Mouse (Mus musculus) ES-Bruce4 (cell line): ENCODE results near the gene Cisd3.

Experiments
- CTCF ChIP-seq: IDR thresholded peaks from one replicate; pipeline ENCODE4 v1.8.1; 2011; ENCODE audit warnings: low read depth, low read length
- EP300 ChIP-seq: IDR thresholded peaks from 2 replicates; pipeline ENCODE4 v1.6.1; 2011; ENCODE audit warnings: low read depth, low read length; ENCODE audit not compliant: insufficient read depth

DNA sequence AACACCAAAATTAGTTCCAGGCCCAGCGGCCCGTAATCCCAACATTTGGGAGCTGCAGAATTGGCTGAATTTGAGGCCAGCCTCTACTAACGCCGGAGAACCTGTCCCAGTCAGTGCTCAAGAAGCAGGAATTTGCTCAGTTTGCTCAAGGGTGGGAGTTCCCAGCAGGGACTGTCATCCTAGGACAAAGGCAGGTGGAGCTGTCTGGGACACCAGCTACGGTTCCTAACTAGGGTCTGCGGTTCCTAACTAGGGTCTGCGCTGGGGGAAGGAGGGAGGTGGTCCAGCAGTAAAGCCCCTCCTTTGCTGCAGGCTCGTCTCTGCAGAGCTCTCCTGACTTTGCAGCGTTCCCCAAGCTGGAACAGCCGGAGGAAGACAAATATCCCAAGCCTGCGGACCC, 12.5 kb upstream of the Cisd3 start:
- peak; percentile 68; the same call in 1 of the 2 replicates for TF ChIP-seq EP300
- no peak for TF ChIP-seq CTCF
